Mouse (Mus musculus): ENCODE measurements around the gene Oas1e. TPM values are rescaled to one million over a fixed set of nuclear protein-coding genes. Genes with fewer than 3 reads are reported as not detected.

Oas1e gene
- polyA plus RNA-seq (2015; fragmentation: Illumina TruSeq; extraction: RNeasy Lipid Tissue Mini Kit (QIAGEN cat#74804); ENCODE audit: insufficient read depth, low replicate concordance) = 0.21 TPM

DNA sequence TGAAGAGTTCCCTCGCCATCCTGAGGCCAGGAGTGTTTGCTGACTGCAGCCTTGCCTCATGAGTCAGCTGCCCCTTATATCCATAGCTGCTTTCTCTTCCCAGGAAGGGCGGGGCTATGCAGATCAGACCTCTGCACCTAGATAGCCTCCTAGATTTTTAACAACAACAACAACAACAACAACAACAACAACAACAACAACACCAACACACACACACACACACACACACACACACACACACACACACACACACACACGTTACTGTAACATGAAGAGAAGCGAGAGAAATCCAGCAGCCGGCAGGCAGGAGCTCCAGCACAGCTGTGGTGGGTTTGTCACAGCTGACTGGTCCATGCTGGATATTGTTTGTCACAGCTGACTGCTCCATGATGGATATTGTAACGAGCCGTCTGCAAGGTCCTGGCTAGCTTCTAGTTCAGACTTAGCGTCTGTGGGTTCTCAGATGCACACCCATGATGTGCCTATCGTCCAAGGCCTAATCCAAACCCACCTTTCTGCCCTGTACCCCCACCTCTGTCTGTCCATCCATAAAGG lies at the start of gene Oas1e:
Gene Oas1e (minus strand): TSS at position 51 of the 555 bp plus-strand sequence.

DNA sequence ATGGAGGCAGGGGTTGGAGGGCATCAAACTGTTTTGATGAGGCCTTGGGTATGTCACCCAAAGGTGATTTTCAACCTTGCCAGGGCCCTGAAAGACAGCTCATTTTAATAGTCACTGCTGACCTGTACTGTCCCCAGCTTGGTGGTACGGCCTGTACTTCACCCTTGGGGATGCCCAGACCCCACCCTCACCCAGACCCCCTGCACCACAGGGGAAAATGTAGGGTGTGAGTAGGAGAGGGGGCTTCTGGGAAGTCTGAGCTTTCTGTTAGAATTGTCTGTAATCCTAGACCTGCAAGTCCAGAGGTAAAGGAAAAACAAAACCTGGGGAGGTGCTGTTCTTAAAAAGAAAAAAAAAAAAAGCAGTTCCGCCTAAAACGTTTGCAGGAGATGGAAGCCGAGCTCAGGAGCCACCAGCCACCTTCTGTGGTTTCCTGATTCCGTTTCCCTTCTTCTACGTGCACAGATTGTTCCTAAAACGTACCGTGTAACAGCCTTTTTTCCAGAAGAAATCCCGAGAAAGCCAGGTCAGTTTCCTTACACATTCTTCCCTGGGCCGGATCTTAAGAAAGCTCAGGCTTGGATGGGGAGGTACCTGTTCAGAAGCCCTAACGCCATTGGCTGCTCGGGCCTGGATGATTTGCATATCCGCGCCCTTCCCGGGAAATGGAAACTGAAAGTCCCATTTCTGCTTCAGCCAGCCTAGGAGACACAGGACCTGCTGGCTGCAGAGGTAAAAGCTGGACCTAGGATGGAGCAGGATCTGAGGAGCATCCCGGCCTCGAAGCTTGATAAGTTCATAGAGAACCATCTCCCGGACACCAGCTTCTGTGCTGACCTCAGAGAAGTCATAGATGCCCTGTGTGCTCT lies 16.9 kb upstream of the Oas1e start, which contains the start of gene Oas1c:
Gene Oas1c (minus strand): TSS at position 564 of the 869 bp plus-strand sequence.

DNA sequence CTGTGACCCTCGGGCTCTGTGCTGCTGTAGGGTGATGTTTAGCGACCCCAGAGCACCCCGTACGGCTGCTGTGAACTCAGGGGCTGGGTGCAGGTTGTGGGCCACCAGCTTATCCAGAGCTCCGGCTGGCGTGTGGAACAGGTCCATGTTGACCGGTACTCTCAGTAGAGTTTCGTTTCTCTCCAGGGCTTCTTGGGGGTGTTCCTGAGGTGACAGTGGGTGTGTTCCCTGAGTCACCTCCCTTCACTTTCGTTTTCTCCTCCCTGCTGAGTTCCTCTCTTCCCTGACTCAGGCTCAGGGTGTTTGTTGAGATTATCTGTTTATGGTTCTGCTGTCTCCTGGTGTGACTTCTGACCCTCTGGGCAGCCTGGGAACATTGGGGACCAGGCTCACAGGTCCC lies 17.9 kb downstream of the Oas1e start, which contains the start of gene Oas3:
Gene Oas3 (minus strand): TSS at position 184 of the 400 bp plus-strand sequence.

DNA sequence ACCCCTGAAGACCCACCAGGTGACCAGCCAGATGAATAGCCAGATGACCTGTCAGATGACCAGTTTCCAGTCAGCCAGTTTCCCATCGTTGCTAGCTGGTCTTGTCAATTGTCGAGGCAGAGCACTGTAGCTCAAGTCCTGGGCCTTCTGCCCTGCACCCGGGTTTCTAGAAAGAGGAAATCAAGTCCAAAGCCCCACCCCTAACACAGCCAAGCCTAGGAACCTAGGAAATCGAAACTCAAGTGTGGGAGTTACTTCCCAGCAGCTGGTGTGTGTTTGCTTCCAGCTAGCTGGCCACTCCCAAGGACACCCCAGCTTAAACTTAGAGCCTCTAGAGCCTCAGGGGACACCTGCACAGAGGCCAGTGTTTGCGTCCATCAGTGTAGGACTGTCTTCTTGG lies 45.6 kb downstream of the Oas1e start, which contains the start of gene Oas2:
Gene Oas2 (minus strand): TSS at position 166 of the 400 bp plus-strand sequence.

Other genes with a start within 250 kb of the Oas1e start
- 11.5 TPM for gene Tpcn1, start 206.9 kb downstream of the Oas1e start, polyA plus RNA-seq (2015; fragmentation: Illumina TruSeq; extraction: RNeasy Lipid Tissue Mini Kit (QIAGEN cat#74804); ENCODE audit: insufficient read depth, low replicate concordance)
- gene Iqcd, start 206.5 kb downstream of the Oas1e start, polyA plus RNA-seq (2015; fragmentation: Illumina TruSeq; extraction: RNeasy Lipid Tissue Mini Kit (QIAGEN cat#74804); ENCODE audit: insufficient read depth, low replicate concordance) = 0.39 TPM
- gene Rita1, start 182.9 kb downstream of the Oas1e start, polyA plus RNA-seq (2015; fragmentation: Illumina TruSeq; extraction: RNeasy Lipid Tissue Mini Kit (QIAGEN cat#74804); ENCODE audit: insufficient read depth, low replicate concordance) = 2.0 TPM
- 15.6 TPM for gene Ddx54, start 182.8 kb downstream of the Oas1e start, polyA plus RNA-seq (2015; fragmentation: Illumina TruSeq; extraction: RNeasy Lipid Tissue Mini Kit (QIAGEN cat#74804); ENCODE audit: insufficient read depth, low replicate concordance)
- gene Cfap73, start 161.3 kb downstream of the Oas1e start, polyA plus RNA-seq (2015; fragmentation: Illumina TruSeq; extraction: RNeasy Lipid Tissue Mini Kit (QIAGEN cat#74804); ENCODE audit: insufficient read depth, low replicate concordance) = not detected
- gene Rasal1, start 146.7 kb downstream of the Oas1e start, polyA plus RNA-seq (2015; fragmentation: Illumina TruSeq; extraction: RNeasy Lipid Tissue Mini Kit (QIAGEN cat#74804); ENCODE audit: insufficient read depth, low replicate concordance) = 3.3 TPM
- 55.9 TPM for gene Dtx1, start 83.6 kb downstream of the Oas1e start, polyA plus RNA-seq (2015; fragmentation: Illumina TruSeq; extraction: RNeasy Lipid Tissue Mini Kit (QIAGEN cat#74804); ENCODE audit: insufficient read depth, low replicate concordance)
- 14.9 TPM for gene Oas2, start 45.7 kb downstream of the Oas1e start, polyA plus RNA-seq (2015; fragmentation: Illumina TruSeq; extraction: RNeasy Lipid Tissue Mini Kit (QIAGEN cat#74804); ENCODE audit: insufficient read depth, low replicate concordance)
- 7.4 TPM for gene Oas3, start 17.9 kb downstream of the Oas1e start, polyA plus RNA-seq (2015; fragmentation: Illumina TruSeq; extraction: RNeasy Lipid Tissue Mini Kit (QIAGEN cat#74804); ENCODE audit: insufficient read depth, low replicate concordance)
- 15.3 TPM for gene Oas1c, start 17.0 kb upstream of the Oas1e start, polyA plus RNA-seq (2015; fragmentation: Illumina TruSeq; extraction: RNeasy Lipid Tissue Mini Kit (QIAGEN cat#74804); ENCODE audit: insufficient read depth, low replicate concordance)
- not detected for gene Oas1f, start 51.8 kb upstream of the Oas1e start, polyA plus RNA-seq (2015; fragmentation: Illumina TruSeq; extraction: RNeasy Lipid Tissue Mini Kit (QIAGEN cat#74804); ENCODE audit: insufficient read depth, low replicate concordance)
- not detected for gene Oas1h, start 65.9 kb upstream of the Oas1e start, polyA plus RNA-seq (2015; fragmentation: Illumina TruSeq; extraction: RNeasy Lipid Tissue Mini Kit (QIAGEN cat#74804); ENCODE audit: insufficient read depth, low replicate concordance)
- 3.3 TPM for gene Oas1g, start 92.1 kb upstream of the Oas1e start, polyA plus RNA-seq (2015; fragmentation: Illumina TruSeq; extraction: RNeasy Lipid Tissue Mini Kit (QIAGEN cat#74804); ENCODE audit: insufficient read depth, low replicate concordance)
- gene Oas1a, start 112.0 kb upstream of the Oas1e start, polyA plus RNA-seq (2015; fragmentation: Illumina TruSeq; extraction: RNeasy Lipid Tissue Mini Kit (QIAGEN cat#74804); ENCODE audit: insufficient read depth, low replicate concordance) = 13.5 TPM
- gene Oas1d, start 119.0 kb upstream of the Oas1e start, polyA plus RNA-seq (2015; fragmentation: Illumina TruSeq; extraction: RNeasy Lipid Tissue Mini Kit (QIAGEN cat#74804); ENCODE audit: insufficient read depth, low replicate concordance) = not detected
- not detected for gene Rph3a, start 214.6 kb upstream of the Oas1e start, polyA plus RNA-seq (2015; fragmentation: Illumina TruSeq; extraction: RNeasy Lipid Tissue Mini Kit (QIAGEN cat#74804); ENCODE audit: insufficient read depth, low replicate concordance)

Measured in spleen, adult 10 weeks (tissue).